Mouse (Mus musculus): Measurements from ENCODE around the gene Bcl9l. TPM values are rescaled to one million over a fixed set of nuclear protein-coding genes. Genes with fewer than 3 reads are reported as not detected.
A peak's percentile ranks its signal among the peaks of the same experiment; 100 is the strongest.

The Bcl9l gene
- polyA plus RNA-seq, 1 experiment from 2014 or later = 11.1 TPM

DNA sequence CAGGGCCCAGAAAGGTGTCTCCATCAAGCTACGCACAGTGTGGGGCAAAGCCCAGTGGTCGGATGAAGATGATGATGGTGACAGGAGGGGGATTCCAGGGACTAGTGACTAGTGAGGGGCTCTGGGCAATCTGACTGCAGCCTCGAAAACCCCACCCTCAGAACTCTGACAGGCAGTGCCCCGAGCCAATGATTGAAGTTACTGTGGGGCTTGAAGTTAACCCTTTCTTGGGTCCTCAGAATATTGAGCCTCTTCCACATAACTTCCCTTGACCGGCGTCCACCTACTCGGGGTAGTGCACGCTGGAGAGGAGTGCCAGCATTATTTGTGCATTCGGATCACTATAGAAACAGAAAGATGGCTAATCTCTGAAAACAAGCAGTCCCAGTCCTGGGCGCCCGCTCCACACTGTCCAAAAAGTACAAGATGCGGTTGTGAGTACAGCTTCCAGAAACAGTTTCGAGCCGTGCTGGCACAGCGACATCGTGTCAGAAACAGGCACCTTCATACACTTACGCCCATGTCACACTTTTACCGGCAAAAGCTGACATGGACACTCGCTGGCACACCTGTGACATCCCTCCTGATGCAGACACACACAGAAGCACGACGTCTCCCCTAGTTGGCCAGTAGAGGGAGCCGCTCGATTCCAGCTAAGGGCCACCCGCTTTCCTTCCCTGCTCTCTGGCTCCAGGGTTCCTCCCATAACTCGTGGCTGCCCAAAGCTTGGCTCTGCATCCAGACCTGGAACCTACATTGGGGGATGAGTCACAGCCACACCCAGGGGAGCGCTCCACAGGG lies 2.8 kb upstream of the Bcl9l start:
- H3K27me3 ChIP-seq (ENCODE audit: control insufficient read depth, insufficient read depth, low read length) = no peaks in the 10 kb centered on the region
- under 1% methylated on average over 26 of the region's 26 CpGs for WGBS
- ATAC-seq (replicated peaks; ENCODE audit: extremely low read depth, insufficient read depth, low FRiP score) = peak; percentile 51

DNA sequence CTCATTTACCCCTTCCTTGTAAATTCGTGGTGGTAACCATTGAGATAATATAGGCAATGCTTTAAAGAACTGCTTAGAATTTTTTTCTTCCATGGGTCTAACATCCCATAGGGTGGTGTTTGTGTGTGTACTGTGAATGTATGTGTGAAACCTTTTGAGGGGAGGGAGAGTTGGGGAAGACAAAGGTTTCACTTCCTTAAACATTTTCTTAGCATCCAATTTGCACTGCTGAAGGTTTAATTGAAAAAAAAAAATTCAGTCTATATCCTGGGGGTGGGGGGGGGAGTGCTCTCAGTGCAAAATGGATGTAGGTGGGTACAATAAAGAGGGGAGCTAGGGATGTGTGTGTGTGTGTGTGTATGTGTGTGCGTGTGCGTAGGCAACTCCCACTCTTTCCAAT lies 513 bp upstream of the Bcl9l start:
- Histone ChIP-seq H3K36me3 (ENCODE audit: control insufficient read depth, insufficient read depth) (no peaks in the 10 kb centered on the region), H3K4me1 (ENCODE audit: control insufficient read depth, insufficient read depth, low read length) (peaks cover 52% of the 10 kb centered on the region), H3K27me3 (ENCODE audit: control insufficient read depth, insufficient read depth, low read length) (no peaks in the 10 kb centered on the region), H3K4me2 (ENCODE audit: low read depth, low read length) (peak overlapping the region; percentile 95), H3K9ac (ENCODE audit: low read length) (peak overlapping the region; percentile 99; the same call in 1 of the 2 replicates), H3K9me3 (replicated peaks; ENCODE audit: control insufficient read depth, low read length) (no peaks in the 10 kb centered on the region), H3K27ac (ENCODE audit: low read length) (peak overlapping the region; percentile 95), H3K4me3 (ENCODE audit: low read length) (peak overlapping the region; percentile 96)
- no peak for ATAC-seq (replicated peaks; ENCODE audit: extremely low read depth, insufficient read depth, low FRiP score)
- whole genome bisulfite sequencing = 18% methylated on average over 3 of the region's 3 CpGs

More for the DNA sequence above, 2.8 kb upstream of the Bcl9l start:
- Histone ChIP-seq H3K9me3 (replicated peaks; ENCODE audit: control insufficient read depth, low read length) (no peaks in the 10 kb centered on the region), H3K36me3 (ENCODE audit: control insufficient read depth, insufficient read depth) (no peaks in the 10 kb centered on the region), H3K4me1 (ENCODE audit: control insufficient read depth, insufficient read depth, low read length) (peaks cover 30% of the 10 kb centered on the region), H3K4me2 (ENCODE audit: low read depth, low read length) (peak overlapping the region; percentile 95), H3K4me3 (ENCODE audit: low read length) (peak overlapping the region; percentile 74), H3K27ac (ENCODE audit: low read length) (peak overlapping the region; percentile 97), H3K9ac (ENCODE audit: low read length) (peak overlapping the region; percentile 86)

DNA sequence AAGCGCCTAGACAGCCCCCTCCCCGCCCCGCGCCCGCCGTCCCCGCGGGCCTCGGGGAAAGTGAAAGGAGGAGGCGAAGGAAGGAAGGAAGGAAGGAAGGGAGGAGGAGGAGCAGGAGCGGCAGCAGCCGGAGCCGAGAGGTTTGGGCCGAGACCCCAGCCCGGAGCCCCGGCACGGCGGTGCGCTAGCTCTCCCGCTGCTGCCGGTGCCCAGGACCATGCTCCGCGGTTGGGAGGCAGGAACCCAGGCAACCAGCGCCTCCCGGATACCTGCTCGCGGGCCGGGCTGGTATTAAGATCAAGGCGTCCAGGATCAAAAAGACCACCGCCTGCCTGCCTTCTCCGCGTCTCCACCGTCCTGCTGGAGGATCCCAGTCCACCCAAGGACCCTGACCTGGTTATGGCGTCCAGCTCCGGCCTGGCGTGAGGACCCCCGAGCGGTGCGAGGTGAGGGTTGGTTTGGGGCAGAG lies 450 bp downstream of the Bcl9l start:
- H3K27me3 ChIP-seq (ENCODE audit: control insufficient read depth, insufficient read depth, low read length) = no peaks in the 10 kb centered on the region
- peak overlapping the region; percentile 95 for H3K4me2 ChIP-seq (ENCODE audit: low read depth, low read length)
- no peak for ATAC-seq (replicated peaks; ENCODE audit: extremely low read depth, insufficient read depth, low FRiP score)
- H3K9ac ChIP-seq (ENCODE audit: low read length) = peak overlapping the region; percentile 99
- H3K4me3 ChIP-seq (ENCODE audit: low read length) = peak overlapping the region; percentile 96
- WGBS = under 1% methylated on average over 39 of the region's 39 CpGs
- peak overlapping the region; percentile 95 for H3K27ac ChIP-seq (ENCODE audit: low read length)
- peaks cover 55% of the 10 kb centered on the region for H3K4me1 ChIP-seq (ENCODE audit: control insufficient read depth, insufficient read depth, low read length)
- H3K9me3 ChIP-seq (replicated peaks; ENCODE audit: control insufficient read depth, low read length) = no peaks in the 10 kb centered on the region
- no peaks in the 10 kb centered on the region for H3K36me3 ChIP-seq (ENCODE audit: control insufficient read depth, insufficient read depth)

DNA sequence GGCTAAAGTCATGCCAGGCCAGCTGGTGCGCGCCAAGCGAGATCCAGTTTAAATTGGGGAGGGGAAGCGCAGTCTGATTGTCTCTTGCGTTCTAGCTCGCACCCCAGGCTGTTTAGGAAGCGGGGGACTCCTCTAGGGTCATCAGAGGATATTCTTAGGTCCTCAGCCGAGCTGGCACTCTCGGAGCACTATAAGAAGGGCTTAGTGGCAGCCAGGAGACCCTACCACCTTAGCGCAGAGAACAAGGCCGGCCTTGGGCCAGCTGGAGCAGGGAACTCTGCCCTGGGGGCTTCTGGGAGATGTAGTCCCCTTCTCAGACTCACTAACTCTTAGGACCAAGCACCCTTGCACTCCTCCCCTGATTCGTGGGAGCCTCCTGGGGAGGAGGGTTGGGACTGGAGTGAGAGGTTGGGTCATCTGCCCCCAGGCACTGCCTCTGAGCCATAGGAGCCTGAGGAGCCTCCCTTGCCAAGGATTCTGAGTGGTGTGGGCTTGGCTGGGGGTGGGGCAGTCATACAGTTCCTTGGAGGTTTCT lies 952 bp downstream of the Bcl9l start:
- peaks cover 57% of the 10 kb centered on the region for H3K4me1 ChIP-seq (ENCODE audit: control insufficient read depth, insufficient read depth, low read length)

DNA sequence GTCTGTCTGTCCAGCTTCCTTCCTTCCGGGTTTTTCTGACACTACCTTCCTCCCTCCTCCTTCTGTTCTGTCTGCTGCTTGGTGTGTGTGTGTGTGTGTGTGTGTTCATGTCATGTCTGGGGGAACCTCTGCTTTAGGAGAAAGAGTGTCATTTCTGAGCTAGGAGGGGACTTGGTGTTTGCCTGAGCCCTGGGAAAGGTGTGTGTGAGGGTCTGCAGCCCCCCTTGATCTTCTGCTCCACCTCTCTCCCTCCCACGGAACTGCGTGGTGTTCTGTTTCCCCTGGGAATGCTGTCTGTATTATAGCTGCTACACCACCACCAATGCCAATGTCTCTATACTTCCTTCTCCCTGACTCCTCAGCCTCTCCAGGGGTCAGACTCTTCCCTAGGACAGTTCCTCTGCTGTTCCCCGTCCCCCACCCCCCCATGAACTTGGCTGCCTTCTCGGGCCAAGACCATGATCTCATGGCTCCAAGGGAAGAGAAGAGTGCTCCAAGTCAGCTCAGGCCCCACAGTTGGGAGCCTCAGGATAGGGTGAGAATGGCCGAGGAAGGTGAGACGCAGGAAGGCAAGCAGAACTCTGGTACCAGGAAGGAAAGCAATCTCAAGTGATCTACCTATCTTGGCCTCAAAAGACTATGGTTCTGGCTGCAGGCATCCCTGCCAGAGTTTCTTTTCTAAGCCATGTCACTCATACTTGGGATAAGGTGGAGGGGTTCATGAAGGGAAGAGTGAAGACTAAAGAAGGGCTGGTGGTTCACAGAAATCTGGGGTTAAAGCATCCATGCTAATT lies 1.9 kb downstream of the Bcl9l start:
- peak overlapping the region; percentile 99 for H3K9ac ChIP-seq (ENCODE audit: low read length)
- H3K9me3 ChIP-seq (replicated peaks; ENCODE audit: control insufficient read depth, low read length) = no peaks in the 10 kb centered on the region
- H3K36me3 ChIP-seq (ENCODE audit: control insufficient read depth, insufficient read depth) = no peaks in the 10 kb centered on the region
- no peaks in the 10 kb centered on the region for H3K27me3 ChIP-seq (ENCODE audit: control insufficient read depth, insufficient read depth, low read length)
- peak overlapping the region; percentile 95 for H3K4me2 ChIP-seq (ENCODE audit: low read depth, low read length)
- WGBS = 12% methylated on average over 7 of the region's 7 CpGs
- H3K4me1 ChIP-seq (ENCODE audit: control insufficient read depth, insufficient read depth, low read length) = peaks cover 67% of the 10 kb centered on the region
- H3K4me3 ChIP-seq (ENCODE audit: low read length) = peak overlapping the region; percentile 96
- ATAC-seq (replicated peaks; ENCODE audit: extremely low read depth, insufficient read depth, low FRiP score) = no peak
- H3K27ac ChIP-seq (ENCODE audit: low read length) = peak overlapping the region; percentile 95

More for the DNA sequence above, 952 bp downstream of the Bcl9l start:
- under 1% methylated on average over 12 of the region's 12 CpGs for WGBS
- Histone ChIP-seq H3K9me3 (replicated peaks; ENCODE audit: control insufficient read depth, low read length) (no peaks in the 10 kb centered on the region), H3K27me3 (ENCODE audit: control insufficient read depth, insufficient read depth, low read length) (no peaks in the 10 kb centered on the region), H3K4me3 (ENCODE audit: low read length) (peak overlapping the region; percentile 96), H3K9ac (ENCODE audit: low read length) (peak overlapping the region; percentile 99), H3K36me3 (ENCODE audit: control insufficient read depth, insufficient read depth) (no peaks in the 10 kb centered on the region), H3K27ac (ENCODE audit: low read length) (peak overlapping the region; percentile 95), H3K4me2 (ENCODE audit: low read depth, low read length) (peak overlapping the region; percentile 95)
- 0 out of 2 replicates have a peak, but pooled peaks have one; percentile 4 for ATAC-seq (replicated peaks; ENCODE audit: extremely low read depth, insufficient read depth, low FRiP score)

DNA sequence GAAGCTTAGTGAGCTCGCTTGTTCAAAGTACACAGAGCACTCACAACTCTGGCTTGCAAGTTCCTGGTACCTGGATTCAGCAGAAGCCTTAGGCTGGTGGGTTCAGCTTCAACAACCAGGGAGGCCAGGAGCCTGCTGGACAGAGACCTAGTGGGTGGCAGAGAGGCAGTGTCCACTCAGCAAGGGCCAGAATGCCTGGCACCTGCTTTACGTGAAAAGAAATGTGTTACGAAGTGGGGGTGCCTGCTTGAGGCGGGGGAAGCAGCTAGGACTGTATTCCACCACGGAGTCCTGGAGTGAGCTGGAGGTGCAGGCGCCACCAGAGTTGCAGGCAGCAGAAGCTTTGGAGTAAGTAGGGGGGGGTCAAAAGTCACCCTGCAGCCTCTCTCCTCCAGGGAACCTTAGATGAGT lies 2.5 kb downstream of the Bcl9l start:
- 36% methylated on average over 6 of the region's 6 CpGs for WGBS
- Histone ChIP-seq H3K9ac (ENCODE audit: low read length) (peak overlapping the region; percentile 99), H3K4me2 (ENCODE audit: low read depth, low read length) (peak overlapping the region; percentile 95), H3K27ac (ENCODE audit: low read length) (peak overlapping the region; percentile 95), H3K27me3 (ENCODE audit: control insufficient read depth, insufficient read depth, low read length) (no peaks in the 10 kb centered on the region), H3K4me1 (ENCODE audit: control insufficient read depth, insufficient read depth, low read length) (peaks cover 70% of the 10 kb centered on the region), H3K9me3 (replicated peaks; ENCODE audit: control insufficient read depth, low read length) (no peaks in the 10 kb centered on the region), H3K36me3 (ENCODE audit: control insufficient read depth, insufficient read depth) (no peaks in the 10 kb centered on the region), H3K4me3 (ENCODE audit: low read length) (peak overlapping the region; percentile 96)
- ATAC-seq (replicated peaks; ENCODE audit: extremely low read depth, insufficient read depth, low FRiP score) = no peak

DNA sequence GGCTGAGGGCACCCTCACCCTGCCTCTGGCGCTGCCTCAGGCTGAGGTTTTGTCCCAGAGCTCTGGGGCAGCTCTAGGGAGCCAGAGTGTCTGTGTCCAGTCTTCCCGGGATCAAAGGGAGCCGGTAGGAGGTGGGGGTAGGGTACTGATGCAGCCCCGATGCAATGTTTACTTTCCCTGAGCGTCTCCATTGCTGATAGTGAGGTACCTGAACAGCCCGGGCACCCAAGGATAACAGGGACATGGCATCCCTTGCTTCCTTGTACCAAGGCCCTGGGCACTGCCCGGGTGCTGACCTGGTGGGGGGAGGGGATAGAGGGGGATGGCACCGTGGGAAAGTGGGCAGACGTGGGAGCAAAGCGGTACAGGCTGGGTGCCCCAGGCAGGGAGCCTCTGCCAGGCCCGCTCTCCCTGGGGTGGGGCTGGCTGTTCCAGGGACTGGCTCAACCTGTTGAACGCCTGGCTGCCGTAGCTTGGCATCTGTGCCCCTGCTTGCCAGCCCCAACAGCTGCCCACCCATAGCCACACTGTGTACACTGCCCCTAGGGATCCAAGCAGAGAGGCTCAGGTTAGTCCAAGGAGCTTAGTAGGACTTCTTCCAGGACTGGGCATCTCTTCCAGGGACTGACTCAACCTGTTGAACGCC lies 3.0 kb downstream of the Bcl9l start:
- peaks cover 71% of the 10 kb centered on the region for H3K4me1 ChIP-seq (ENCODE audit: control insufficient read depth, insufficient read depth, low read length)
- H3K36me3 ChIP-seq (ENCODE audit: control insufficient read depth, insufficient read depth) = no peaks in the 10 kb centered on the region
- 25% methylated on average over 14 of the region's 14 CpGs for WGBS
- no peaks in the 10 kb centered on the region for H3K9me3 ChIP-seq (replicated peaks; ENCODE audit: control insufficient read depth, low read length)
- peak overlapping the region; percentile 95 for H3K4me2 ChIP-seq (ENCODE audit: low read depth, low read length)
- H3K4me3 ChIP-seq (ENCODE audit: low read length) = peak overlapping the region; percentile 96
- H3K27me3 ChIP-seq (ENCODE audit: control insufficient read depth, insufficient read depth, low read length) = no peaks in the 10 kb centered on the region
- peak overlapping the region; percentile 99 for H3K9ac ChIP-seq (ENCODE audit: low read length)
- no peak for ATAC-seq (replicated peaks; ENCODE audit: extremely low read depth, insufficient read depth, low FRiP score)
- H3K27ac ChIP-seq (ENCODE audit: low read length) = peak overlapping the region; percentile 95

DNA sequence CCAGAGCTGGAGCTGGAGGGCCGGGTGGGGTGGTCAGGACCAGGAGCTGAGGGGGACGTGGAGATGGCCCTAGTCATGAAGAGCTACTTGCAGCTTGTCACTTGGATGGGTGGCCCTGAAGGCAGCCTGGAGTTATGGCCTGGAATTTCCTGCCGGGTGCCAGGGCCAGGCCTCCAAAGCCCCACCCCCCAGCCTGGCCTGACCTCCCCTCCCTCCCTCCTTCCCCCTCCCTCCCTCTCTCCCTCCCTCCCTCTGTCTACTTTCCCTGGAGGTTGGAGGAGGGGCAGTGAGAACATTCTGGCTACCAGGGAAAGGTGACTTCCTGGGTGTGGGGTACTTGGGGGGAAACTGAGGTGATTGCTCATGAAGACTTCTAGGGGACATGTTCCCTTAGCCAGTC lies 3.7 kb downstream of the Bcl9l start:
- peak overlapping the region; percentile 96 for H3K4me3 ChIP-seq (ENCODE audit: low read length)
- H3K9ac ChIP-seq (ENCODE audit: low read length) = peak overlapping the region; percentile 99
- H3K27ac ChIP-seq (ENCODE audit: low read length) = peak overlapping the region; percentile 95
- WGBS = 11% methylated on average over 3 of the region's 3 CpGs
- peak overlapping the region; percentile 95 for H3K4me2 ChIP-seq (ENCODE audit: low read depth, low read length)
- H3K4me1 ChIP-seq (ENCODE audit: control insufficient read depth, insufficient read depth, low read length) = peaks cover 78% of the 10 kb centered on the region
- no peaks in the 10 kb centered on the region for H3K9me3 ChIP-seq (replicated peaks; ENCODE audit: control insufficient read depth, low read length)
- no peak for ATAC-seq (replicated peaks; ENCODE audit: extremely low read depth, insufficient read depth, low FRiP score)
- no peaks in the 10 kb centered on the region for H3K27me3 ChIP-seq (ENCODE audit: control insufficient read depth, insufficient read depth, low read length)
- no peaks in the 10 kb centered on the region for H3K36me3 ChIP-seq (ENCODE audit: control insufficient read depth, insufficient read depth)

Data from heart, embryonic 16.5 days (tissue).